Mouse (Mus musculus) limb, embryonic 14.5 days (tissue): ENCODE measurements around the gene Igsf9b. TPM values are rescaled to one million over a fixed set of nuclear protein-coding genes. Genes with fewer than 3 reads are reported as not detected.

Experiments used
- ATAC-seq: fragments of 200-750 bp; cut with Nextera tagmentation; 2 replicates; pipeline ENCODE4 v1.8.0; 2017; ENCODE audit warnings: low read depth, moderate number of reproducible peaks, moderate TSS enrichment; ENCODE audit not compliant: low FRiP score
- DNase-seq: peaks from one replicate; pipeline ENCODE4 v3.0.0-alpha.2; 2015; ENCODE audit warnings: low spot score
- H3K27ac ChIP-seq: fragments of 300-500 bp; sonication (generic); replicated peaks from 2 replicates; pipeline ENCODE4 v1.5.1; 2014; ENCODE audit warnings: low read depth, mild to moderate bottlenecking, low read length, moderate library complexity, mixed read lengths
- H3K27me3 ChIP-seq: fragments of 300-500 bp; sonication (generic); 2 replicates; pipeline ENCODE4 v1.6.1; 2014; ENCODE audit warnings: low read length, mixed read lengths; ENCODE audit not compliant: control insufficient read depth, insufficient read depth
- H3K36me3 ChIP-seq: fragments of 300-500 bp; sonication (generic); 2 replicates; pipeline ENCODE4 v1.6.1; 2014; ENCODE audit warnings: mild to moderate bottlenecking, low read length, moderate library complexity, mixed read lengths; ENCODE audit not compliant: control insufficient read depth, insufficient read depth
- H3K4me1 ChIP-seq: fragments of 300-500 bp; sonication (generic); 2 replicates; pipeline ENCODE4 v1.6.1; 2014; ENCODE audit warnings: antibody characterized with exemption, low read length, mixed read lengths; ENCODE audit not compliant: control insufficient read depth, insufficient read depth
- H3K4me2 ChIP-seq: fragments of 300-500 bp; sonication (generic); replicated peaks from 2 replicates; pipeline ENCODE4 v1.6.1; 2014; ENCODE audit warnings: low read depth, mild to moderate bottlenecking, low read length, moderate library complexity; ENCODE audit not compliant: severe bottlenecking
- H3K4me3 ChIP-seq: fragments of 300-500 bp; sonication (generic); replicated peaks from 2 replicates; pipeline ENCODE4 v1.5.1; 2014; ENCODE audit warnings: low read length
- H3K9ac ChIP-seq: fragments of 300-500 bp; sonication (generic); 2 replicates; pipeline ENCODE4 v1.6.1; 2014; ENCODE audit warnings: mild to moderate bottlenecking, low read depth, low read length, moderate library complexity; ENCODE audit not compliant: severe bottlenecking
- H3K9me3 ChIP-seq: fragments of 300-500 bp; sonication (generic); 2 replicates; pipeline ENCODE4 v1.6.1; 2016; ENCODE audit warnings: low read length; ENCODE audit not compliant: control insufficient read depth
- POLR2A ChIP-seq: fragments of 200-500 bp; IDR thresholded peaks from 2 replicates; pipeline ENCODE4 v1.8.0; 2012; ENCODE audit warnings: inconsistent platforms, mild to moderate bottlenecking, moderate library complexity, borderline replicate concordance; ENCODE audit not compliant: insufficient read depth, insufficient read length; ENCODE audit errors: extremely low read depth
- WGBS: fragments of 180-500 bp; shearing (Covaris S2); extraction: QIAGEN DNeasy Blood & Tissue Kit; methylation state at CpG from one replicate; pipeline ENCODE4 v1.1.7; 2014; 5-methylcytosine and 5-hydroxymethylcytosine counted together
- polyA plus RNA-seq, 2 experiments: library from polyadenylated mRNA; depleted of rRNA in 1 of 2; stranded (reverse) in 1 of 2; unstranded in 1 of 2; fragments of >200 nt; fragmentation: Nextera tagmentation in 1 of 2; extraction: Ambion mirVana in 1 of 2; gene quantifications; 2 replicates each; pipeline versions ENCODE4 v1.2.1 to v1.2.3; 2012 to 2014

Igsf9b gene
- polyA plus RNA-seq, 2 experiments, result 1.9 to 2.9 TPM

GRCm38 (mm10) chr9:27285719-27286249 lies 13.2 kb upstream of the Igsf9b start:
- Histone ChIP-seq H3K27ac (no peak overlapping the region), H3K9me3 (no peaks in the 10 kb centered on the region), H3K27me3 (no peaks in the 10 kb centered on the region), H3K4me3 (no peak overlapping the region), H3K4me2 (no peak overlapping the region), H3K36me3 (no peaks in the 10 kb centered on the region), H3K4me1 (peaks cover 20% of the 10 kb centered on the region), H3K9ac (no peak overlapping the region)
- ATAC-seq (no peak), DNase-seq (no peak)
- no peak for TF ChIP-seq POLR2A
- 77% methylated on average over 3 of the region's 3 CpGs for WGBS

- Histone ChIP-seq H3K27ac (no peak overlapping the region), H3K9me3 (no peaks in the 10 kb centered on the region), H3K4me2 (no peak overlapping the region), H3K4me3 (no peak overlapping the region), H3K36me3 (no peaks in the 10 kb centered on the region), H3K4me1 (peaks cover 20% of the 10 kb centered on the region), H3K27me3 (no peaks in the 10 kb centered on the region), H3K9ac (no peak overlapping the region)
- no peak for TF ChIP-seq POLR2A
- whole genome bisulfite sequencing, result 67% methylated on average over 4 of the region's 4 CpGs
- ATAC-seq (no peak), DNase-seq (no peak)
Observed at GRCm38 (mm10) chr9:27286296-27286695, 12.7 kb upstream of the Igsf9b start.

GRCm38 (mm10) chr9:27286859-27287258 lies 12.1 kb upstream of the Igsf9b start:
- Histone ChIP-seq H3K27ac (no peak overlapping the region), H3K4me2 (no peak overlapping the region), H3K4me3 (no peak overlapping the region), H3K27me3 (no peaks in the 10 kb centered on the region), H3K9me3 (no peaks in the 10 kb centered on the region), H3K4me1 (peaks cover 20% of the 10 kb centered on the region), H3K9ac (no peak overlapping the region), H3K36me3 (no peaks in the 10 kb centered on the region)
- no peak for DNase-seq
- ATAC-seq, result no peak
- no peak for TF ChIP-seq POLR2A
- 97% methylated on average over 4 of the region's 4 CpGs for WGBS

- Histone ChIP-seq H3K36me3 (no peaks in the 10 kb centered on the region), H3K27ac (no peak overlapping the region), H3K9ac (no peak overlapping the region), H3K9me3 (no peaks in the 10 kb centered on the region), H3K27me3 (no peaks in the 10 kb centered on the region), H3K4me2 (no peak overlapping the region), H3K4me1 (peaks cover 20% of the 10 kb centered on the region), H3K4me3 (no peak overlapping the region)
- WGBS, result 34% methylated on average over 5 of the region's 5 CpGs
- no peak for TF ChIP-seq POLR2A
- ATAC-seq (no peak), DNase-seq (peak; percentile 63)
Observed at GRCm38 (mm10) chr9:27287419-27287818, 11.6 kb upstream of the Igsf9b start.

DNA sequence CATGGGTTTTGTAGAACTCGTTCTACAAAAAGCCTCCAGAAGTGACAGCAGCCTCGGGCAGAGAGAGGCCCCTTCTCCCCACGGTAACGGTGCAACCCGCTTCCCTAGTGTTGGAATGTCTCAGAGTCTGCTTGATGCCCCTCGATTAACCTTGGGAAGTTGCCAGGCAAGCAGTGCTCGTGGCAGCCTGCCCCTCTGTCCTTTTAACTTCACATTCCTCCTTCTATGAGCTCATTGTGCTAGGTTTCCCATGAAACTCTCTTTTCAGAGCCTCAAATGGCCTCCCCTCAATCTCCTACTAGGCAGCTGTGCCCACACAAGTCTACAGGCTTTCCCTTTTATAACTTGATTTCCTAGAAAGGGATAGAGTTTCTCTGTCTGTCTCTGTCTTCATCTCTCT lies 10.6 kb upstream of the Igsf9b start:
- Histone ChIP-seq H3K27ac (0 out of 2 replicates have a peak overlapping the region, but pooled peaks have one; percentile 33), H3K4me2 (0 out of 2 replicates have a peak overlapping the region, but pooled peaks have one; percentile 0), H3K27me3 (no peaks in the 10 kb centered on the region), H3K4me1 (peaks cover 20% of the 10 kb centered on the region), H3K4me3 (no peak overlapping the region), H3K9me3 (no peaks in the 10 kb centered on the region), H3K9ac (no peak overlapping the region), H3K36me3 (no peaks in the 10 kb centered on the region)
- DNase-seq (peak; percentile 74), ATAC-seq (peak; percentile 80)
- TF ChIP-seq POLR2A, result no peak
- 8% methylated on average over 7 of the region's 7 CpGs for WGBS
